Mouse (Mus musculus): Measurements from ENCODE around the gene Tspan4.

Tspan4 gene

GRCm38 (mm10) chr7:141476981-141477370 lies 1.9 kb downstream of the Tspan4 start:
- no peak for DNase-seq (ENCODE audit: low spot score)

- no peak for DNase-seq (ENCODE audit: low spot score)
These were observed 2.7 kb downstream of the Tspan4 start for GRCm38 (mm10) chr7:141477578-141478269.

- DNase-seq (ENCODE audit: low spot score) = no peak
These were observed 3.3 kb downstream of the Tspan4 start for GRCm38 (mm10) chr7:141478270-141478748.

GRCm38 (mm10) chr7:141480842-141481497 lies 5.9 kb downstream of the Tspan4 start:
- peak; percentile 52 for DNase-seq (ENCODE audit: low spot score)

GRCm38 (mm10) chr7:141481498-141482401 lies 6.7 kb downstream of the Tspan4 start:
- peak; percentile 57 for DNase-seq (ENCODE audit: low spot score)

GRCm38 (mm10) chr7:141482531-141483024 lies 7.5 kb downstream of the Tspan4 start:
- DNase-seq (ENCODE audit: low spot score) = no peak

GRCm38 (mm10) chr7:141483114-141483653 lies 8.1 kb downstream of the Tspan4 start:
- DNase-seq (ENCODE audit: low spot score) = no peak

GRCm38 (mm10) chr7:141484186-141485120 lies 9.4 kb downstream of the Tspan4 start:
- no peak for DNase-seq (ENCODE audit: low spot score)

- DNase-seq (ENCODE audit: low spot score) = no peak
These were observed 10.1 kb downstream of the Tspan4 start for GRCm38 (mm10) chr7:141485186-141485585.

- no peak for DNase-seq (ENCODE audit: low spot score)
These were observed 10.6 kb downstream of the Tspan4 start for GRCm38 (mm10) chr7:141485606-141486005.

- DNase-seq (ENCODE audit: low spot score) = no peak
These were observed 11.2 kb downstream of the Tspan4 start for GRCm38 (mm10) chr7:141486239-141486638.

GRCm38 (mm10) chr7:141487141-141487540 lies 12.1 kb downstream of the Tspan4 start:
- DNase-seq (ENCODE audit: low spot score) = no peak

- no peak for DNase-seq (ENCODE audit: low spot score)
These were observed 16.1 kb downstream of the Tspan4 start for GRCm38 (mm10) chr7:141491151-141491550.

- DNase-seq (ENCODE audit: low spot score) = no peak
These were observed 17.7 kb downstream of the Tspan4 start for GRCm38 (mm10) chr7:141492738-141493137.

GRCm38 (mm10) chr7:141493729-141494128 lies 18.7 kb downstream of the Tspan4 start:
- no peak for DNase-seq (ENCODE audit: low spot score)

GRCm38 (mm10) chr7:141495379-141495778 lies 20.3 kb downstream of the Tspan4 start:
- DNase-seq (ENCODE audit: low spot score) = no peak

- DNase-seq (ENCODE audit: low spot score) = no peak
These were observed 20.9 kb downstream of the Tspan4 start for GRCm38 (mm10) chr7:141495940-141496339.

- DNase-seq (ENCODE audit: low spot score) = no peak
These were observed 22.6 kb downstream of the Tspan4 start for GRCm38 (mm10) chr7:141497600-141497999.

- no peak for DNase-seq (ENCODE audit: low spot score)
These were observed 26.9 kb downstream of the Tspan4 start for GRCm38 (mm10) chr7:141501820-141502555.

- DNase-seq (ENCODE audit: low spot score) = no peak
These were observed 27.5 kb downstream of the Tspan4 start for GRCm38 (mm10) chr7:141502556-141502905.
